Mouse (Mus musculus): Measurements from ENCODE around the gene March4. TPM values are rescaled to one million over a fixed set of nuclear protein-coding genes. Genes with fewer than 3 reads are reported as not detected.

The March4 gene
- polyA plus RNA-seq, 1 experiment from 2014 or later, result not detected

DNA sequence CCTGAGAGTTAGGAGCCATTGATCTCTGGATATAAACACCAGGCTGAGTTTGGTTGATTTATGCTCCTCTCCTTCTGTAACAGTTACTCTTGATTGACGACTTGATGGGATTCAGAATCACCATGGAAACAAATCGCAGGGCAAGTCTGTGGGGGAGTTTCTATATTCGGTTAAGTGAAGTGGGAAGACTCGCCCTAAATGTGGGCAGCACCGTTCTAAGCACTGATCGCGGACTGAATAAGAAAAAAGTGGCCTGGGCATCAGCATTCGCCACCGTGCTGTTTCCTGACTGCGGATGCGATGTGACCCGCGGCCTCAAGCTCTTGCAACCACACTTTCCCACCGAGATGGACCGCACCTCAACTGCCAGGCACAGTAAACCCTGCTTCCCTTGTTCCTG is 41.6 kb upstream of the March4 start:
- H3K36me3 ChIP-seq (ENCODE audit: insufficient read depth, low read length), result no peaks in the 10 kb centered on the region
- no peak overlapping the region for H3K9ac ChIP-seq (ENCODE audit: low read depth, low read length)
- DNase-seq (ENCODE audit: low spot score), result no peak
- no peak overlapping the region for H3K27ac ChIP-seq
- no peak overlapping the region for H3K4me3 ChIP-seq (replicated peaks; ENCODE audit: low read depth, low read length)
- H3K4me1 ChIP-seq (replicated peaks; ENCODE audit: insufficient read depth, low read length), result 0 out of 2 replicates have a peak, but pooled peaks cover 10% of the 10 kb centered on the region
- ATAC-seq (replicated peaks; ENCODE audit: low FRiP score, low read depth), result no peak
- 0 out of 2 replicates have a peak, but pooled peaks cover 3% of the 10 kb centered on the region for H3K27me3 ChIP-seq (ENCODE audit: insufficient read depth, low read length)
- H3K9me3 ChIP-seq (replicated peaks; ENCODE audit: low read length), result no peaks in the 10 kb centered on the region
- no peak for TF ChIP-seq CTCF (IDR thresholded peaks at IDR 0.05; ENCODE audit: low read depth)
- peak overlapping the region; percentile 25 for H3K4me2 ChIP-seq (ENCODE audit: low read length)
- WGBS, result 24% methylated on average over 15 of the region's 15 CpGs

DNA sequence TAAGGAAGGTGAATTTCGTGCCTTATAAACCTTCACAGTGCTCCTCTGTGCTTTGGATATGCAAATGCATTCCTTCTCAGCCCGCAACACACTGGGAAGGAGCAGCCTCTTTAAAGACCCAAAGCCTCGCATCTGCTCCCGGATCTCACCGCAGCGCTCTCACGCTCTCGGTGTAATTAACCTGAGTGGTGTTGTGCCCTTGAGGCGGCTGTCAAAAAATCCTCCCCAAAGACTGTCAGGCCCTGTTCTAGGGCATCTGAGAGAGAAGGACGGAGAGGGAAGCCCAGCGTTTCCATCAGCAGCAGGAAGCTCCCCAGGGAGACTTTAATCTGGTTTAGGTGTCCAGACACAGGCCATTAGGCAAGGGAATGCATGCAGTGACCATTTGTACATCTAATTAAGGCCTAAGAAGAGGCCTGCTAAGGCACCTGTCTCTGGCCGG is 40.8 kb upstream of the March4 start:
- H3K9ac ChIP-seq (ENCODE audit: low read depth, low read length), result no peak overlapping the region
- H3K4me3 ChIP-seq (replicated peaks; ENCODE audit: low read depth, low read length), result no peak overlapping the region
- no peak overlapping the region for H3K27ac ChIP-seq
- no peak for TF ChIP-seq CTCF (IDR thresholded peaks at IDR 0.05; ENCODE audit: low read depth)
- 0 out of 2 replicates have a peak, but pooled peaks cover 10% of the 10 kb centered on the region for H3K4me1 ChIP-seq (replicated peaks; ENCODE audit: insufficient read depth, low read length)
- 0 out of 2 replicates have a peak, but pooled peaks cover 3% of the 10 kb centered on the region for H3K27me3 ChIP-seq (ENCODE audit: insufficient read depth, low read length)
- ATAC-seq (replicated peaks; ENCODE audit: low FRiP score, low read depth) (no peak), DNase-seq (ENCODE audit: low spot score) (no peak)
- 9% methylated on average over 12 of the region's 12 CpGs for WGBS
- no peaks in the 10 kb centered on the region for H3K9me3 ChIP-seq (replicated peaks; ENCODE audit: low read length)
- peak overlapping the region; percentile 32; the same call in 1 of the 2 replicates for H3K4me2 ChIP-seq (ENCODE audit: low read length)
- H3K36me3 ChIP-seq (ENCODE audit: insufficient read depth, low read length), result no peaks in the 10 kb centered on the region

DNA sequence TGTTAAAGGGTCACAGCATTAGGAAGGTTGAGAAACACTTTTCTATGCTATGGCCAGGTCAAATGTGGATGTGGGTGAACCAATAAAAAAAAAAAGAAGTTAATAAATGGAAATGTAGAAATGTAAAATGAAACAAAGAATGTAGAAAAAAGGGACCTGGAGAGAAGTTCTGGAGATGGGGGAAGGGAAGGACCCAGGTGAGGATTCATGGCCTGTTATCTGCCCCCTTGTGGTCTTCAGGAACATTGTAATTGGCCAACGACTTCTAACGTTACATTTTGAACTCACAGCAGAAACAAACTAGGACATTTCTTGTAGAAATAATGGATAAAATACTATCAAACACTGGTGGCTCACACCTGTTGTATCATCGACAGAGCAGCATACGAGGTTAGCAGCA is 38.4 kb upstream of the March4 start:
- H3K36me3 ChIP-seq (ENCODE audit: insufficient read depth, low read length), result no peaks in the 10 kb centered on the region
- no peaks in the 10 kb centered on the region for H3K9me3 ChIP-seq (replicated peaks; ENCODE audit: low read length)
- 0 out of 2 replicates have a peak, but pooled peaks cover 3% of the 10 kb centered on the region for H3K27me3 ChIP-seq (ENCODE audit: insufficient read depth, low read length)
- no peak overlapping the region for H3K27ac ChIP-seq
- peak; percentile 65 for TF ChIP-seq CTCF (IDR thresholded peaks at IDR 0.05; ENCODE audit: low read depth)
- H3K4me2 ChIP-seq (ENCODE audit: low read length), result no peak overlapping the region
- DNase-seq (ENCODE audit: low spot score) (no peak), ATAC-seq (replicated peaks; ENCODE audit: low FRiP score, low read depth) (no peak)
- H3K4me3 ChIP-seq (replicated peaks; ENCODE audit: low read depth, low read length), result no peak overlapping the region
- H3K9ac ChIP-seq (ENCODE audit: low read depth, low read length), result no peak overlapping the region
- 52% methylated on average over 4 of the region's 4 CpGs for WGBS
- H3K4me1 ChIP-seq (replicated peaks; ENCODE audit: insufficient read depth, low read length), result 0 out of 2 replicates have a peak, but pooled peaks cover 10% of the 10 kb centered on the region

DNA sequence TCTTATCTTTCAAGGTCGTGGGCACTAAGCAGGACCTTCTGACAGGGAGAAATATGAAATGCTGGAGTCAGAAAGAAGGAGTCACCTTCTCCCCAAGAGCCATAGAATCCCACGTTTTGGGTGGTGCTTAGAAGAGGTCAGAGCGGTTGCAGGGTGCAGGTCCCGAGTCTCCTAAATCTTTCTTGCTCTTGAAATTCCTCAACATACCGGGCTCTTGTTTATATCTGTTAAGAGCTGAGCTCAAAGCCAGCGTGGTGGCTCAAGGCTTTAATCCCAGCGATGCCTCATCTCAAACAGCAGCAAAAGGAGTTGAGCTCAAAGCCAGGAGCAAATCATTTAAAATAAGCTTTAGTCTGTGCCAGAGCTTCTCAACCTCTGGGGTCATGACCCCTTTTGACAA is 37.9 kb upstream of the March4 start:
- Histone ChIP-seq H3K4me2 (ENCODE audit: low read length) (no peak overlapping the region), H3K4me3 (replicated peaks; ENCODE audit: low read depth, low read length) (no peak overlapping the region), H3K36me3 (ENCODE audit: insufficient read depth, low read length) (no peaks in the 10 kb centered on the region), H3K27ac (no peak overlapping the region), H3K4me1 (replicated peaks; ENCODE audit: insufficient read depth, low read length) (0 out of 2 replicates have a peak, but pooled peaks cover 10% of the 10 kb centered on the region), H3K9ac (ENCODE audit: low read depth, low read length) (no peak overlapping the region), H3K9me3 (replicated peaks; ENCODE audit: low read length) (no peaks in the 10 kb centered on the region), H3K27me3 (ENCODE audit: insufficient read depth, low read length) (0 out of 2 replicates have a peak, but pooled peaks cover 3% of the 10 kb centered on the region)
- no peak for DNase-seq (ENCODE audit: low spot score)
- no peak for ATAC-seq (replicated peaks; ENCODE audit: low FRiP score, low read depth)
- 55% methylated on average over 7 of the region's 7 CpGs for WGBS
- no peak for TF ChIP-seq CTCF (IDR thresholded peaks at IDR 0.05; ENCODE audit: low read depth)

DNA sequence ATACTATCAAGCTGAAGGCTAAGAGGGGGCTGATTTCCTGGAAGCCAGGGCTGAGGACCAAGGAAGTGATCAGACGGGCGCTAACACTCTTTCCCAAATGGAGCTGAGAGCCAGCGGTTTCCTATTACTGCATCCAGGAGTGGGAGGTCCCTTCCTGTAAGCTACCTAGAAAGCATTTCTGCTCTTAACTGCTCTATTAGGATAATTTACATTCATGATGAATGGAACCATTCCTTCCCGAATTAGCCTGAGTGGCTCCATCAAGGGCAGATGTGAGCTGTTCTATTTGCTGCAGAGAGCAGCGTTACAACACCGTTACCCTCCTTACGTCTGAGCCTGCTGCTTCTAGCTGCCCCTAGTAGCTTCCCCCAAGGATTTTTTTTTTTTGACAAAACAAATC is 37.3 kb upstream of the March4 start:
- H3K4me2 ChIP-seq (ENCODE audit: low read length), result no peak overlapping the region
- no peak overlapping the region for H3K27ac ChIP-seq
- no peak overlapping the region for H3K9ac ChIP-seq (ENCODE audit: low read depth, low read length)
- H3K27me3 ChIP-seq (ENCODE audit: insufficient read depth, low read length), result 0 out of 2 replicates have a peak, but pooled peaks cover 3% of the 10 kb centered on the region
- peak; percentile 46 for DNase-seq (ENCODE audit: low spot score)
- no peak for TF ChIP-seq CTCF (IDR thresholded peaks at IDR 0.05; ENCODE audit: low read depth)
- no peak overlapping the region for H3K4me3 ChIP-seq (replicated peaks; ENCODE audit: low read depth, low read length)
- H3K9me3 ChIP-seq (replicated peaks; ENCODE audit: low read length), result no peaks in the 10 kb centered on the region
- 15% methylated on average over 7 of the region's 7 CpGs for WGBS
- no peak for ATAC-seq (replicated peaks; ENCODE audit: low FRiP score, low read depth)
- no peaks in the 10 kb centered on the region for H3K36me3 ChIP-seq (ENCODE audit: insufficient read depth, low read length)
- H3K4me1 ChIP-seq (replicated peaks; ENCODE audit: insufficient read depth, low read length), result 0 out of 2 replicates have a peak, but pooled peaks cover 10% of the 10 kb centered on the region

DNA sequence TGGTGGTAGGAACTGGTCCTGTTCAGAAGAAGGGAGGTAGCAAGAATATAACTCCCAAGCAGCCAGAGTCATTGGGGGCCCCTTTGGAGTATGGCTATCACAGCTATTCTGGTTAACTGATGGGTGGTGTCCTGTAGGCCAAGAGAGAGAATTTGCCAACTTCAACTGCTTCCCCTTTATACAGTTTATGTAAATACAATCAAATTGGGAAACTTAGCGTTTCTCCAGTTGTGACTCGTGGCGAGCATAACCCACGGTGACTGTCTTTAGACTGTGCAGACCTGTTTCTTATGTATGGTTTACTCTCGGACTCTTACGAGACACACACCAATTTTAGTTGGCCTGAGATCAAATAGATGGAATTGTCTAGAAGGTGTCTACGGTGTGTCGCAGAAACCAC is 32.0 kb upstream of the March4 start:
- no peak for ATAC-seq (replicated peaks; ENCODE audit: low FRiP score, low read depth)
- no peaks in the 10 kb centered on the region for H3K9me3 ChIP-seq (replicated peaks; ENCODE audit: low read length)
- DNase-seq (ENCODE audit: low spot score), result no peak
- no peaks in the 10 kb centered on the region for H3K27me3 ChIP-seq (ENCODE audit: insufficient read depth, low read length)
- no peaks in the 10 kb centered on the region for H3K4me1 ChIP-seq (replicated peaks; ENCODE audit: insufficient read depth, low read length)
- H3K4me2 ChIP-seq (ENCODE audit: low read length), result no peak overlapping the region
- H3K27ac ChIP-seq, result no peak overlapping the region
- H3K36me3 ChIP-seq (ENCODE audit: insufficient read depth, low read length), result no peaks in the 10 kb centered on the region
- no peak overlapping the region for H3K9ac ChIP-seq (ENCODE audit: low read depth, low read length)
- no peak overlapping the region for H3K4me3 ChIP-seq (replicated peaks; ENCODE audit: low read depth, low read length)
- TF ChIP-seq CTCF (IDR thresholded peaks at IDR 0.05; ENCODE audit: low read depth), result no peak
- 94% methylated on average over 8 of the region's 8 CpGs for WGBS

DNA sequence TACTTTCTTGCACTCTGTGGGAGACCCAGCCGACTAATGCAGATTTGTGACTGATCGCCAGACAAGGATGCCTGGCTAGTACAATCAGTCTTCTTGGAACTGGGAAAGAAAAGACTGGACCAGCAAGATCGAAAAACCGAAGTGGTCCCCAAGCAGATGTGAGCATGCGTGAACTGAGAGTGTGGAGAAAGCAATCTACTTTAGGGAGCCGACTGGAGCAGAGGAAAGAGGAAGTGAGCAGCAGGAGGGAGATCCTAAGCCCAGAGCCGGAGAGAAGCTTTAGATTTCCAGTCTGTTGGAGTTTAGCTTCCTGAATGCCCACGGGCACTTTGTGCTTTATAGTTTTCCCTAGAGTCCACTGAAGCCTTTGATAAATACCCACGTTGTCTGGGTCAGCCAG is 30.3 kb upstream of the March4 start:
- no peak overlapping the region for H3K27ac ChIP-seq
- TF ChIP-seq CTCF (IDR thresholded peaks at IDR 0.05; ENCODE audit: low read depth), result no peak
- DNase-seq (ENCODE audit: low spot score) (no peak), ATAC-seq (replicated peaks; ENCODE audit: low FRiP score, low read depth) (no peak)
- H3K4me2 ChIP-seq (ENCODE audit: low read length), result peak overlapping the region; percentile 7; the same call in 1 of the 2 replicates
- H3K9me3 ChIP-seq (replicated peaks; ENCODE audit: low read length), result no peaks in the 10 kb centered on the region
- no peaks in the 10 kb centered on the region for H3K36me3 ChIP-seq (ENCODE audit: insufficient read depth, low read length)
- H3K9ac ChIP-seq (ENCODE audit: low read depth, low read length), result no peak overlapping the region
- no peaks in the 10 kb centered on the region for H3K27me3 ChIP-seq (ENCODE audit: insufficient read depth, low read length)
- 41% methylated on average over 9 of the region's 9 CpGs for WGBS
- no peak overlapping the region for H3K4me3 ChIP-seq (replicated peaks; ENCODE audit: low read depth, low read length)
- no peaks in the 10 kb centered on the region for H3K4me1 ChIP-seq (replicated peaks; ENCODE audit: insufficient read depth, low read length)

Data from kidney, postnatal 0 days (tissue).